Mouse (Mus musculus): ENCODE results near the gene Lpar1. TPM values are rescaled to one million over a fixed set of nuclear protein-coding genes. Genes with fewer than 3 reads are reported as not detected.
A peak's percentile ranks its signal among the peaks of the same experiment; 100 is the strongest.

Lpar1 gene
- polyA plus RNA-seq, 1 experiment: 47.0 TPM

- Histone ChIP-seq H3K4me3 (ENCODE audit: low read depth, low read length) (no peak overlapping the region), H3K4me1 (ENCODE audit: control insufficient read depth, insufficient read depth, insufficient read length, low read length) (peaks cover 4% of the 10 kb centered on the region; the same call in 1 of the 2 replicates), H3K36me3 (ENCODE audit: control insufficient read depth, insufficient read depth, low read length) (no peaks in the 10 kb centered on the region), H3K27me3 (ENCODE audit: control insufficient read depth, insufficient read depth, low read length) (no peaks in the 10 kb centered on the region), H3K27ac (ENCODE audit: insufficient read depth, low read depth, low read length) (no peak overlapping the region)
- WGBS: 81% methylated on average over 3 of the region's 3 CpGs
- TF ChIP-seq POLR2A (IDR thresholded peaks at IDR 0.05; ENCODE audit: low read depth, low read length) (no peak), CTCF (IDR thresholded peaks at IDR 0.05; ENCODE audit: extremely low read depth, insufficient read length, insufficient replicate concordance, low read depth, low read length) (no peak)
These were observed 3.3 kb upstream of the Lpar1 start for GRCm38 (mm10) chr4:58557001-58557400.

GRCm38 (mm10) chr4:58554359-58554838, 701 bp upstream of the Lpar1 start:
- H3K27me3 ChIP-seq (ENCODE audit: control insufficient read depth, insufficient read depth, low read length): no peaks in the 10 kb centered on the region
- peaks cover 2% of the 10 kb centered on the region; the same call in 1 of the 2 replicates for H3K4me1 ChIP-seq (ENCODE audit: control insufficient read depth, insufficient read depth, insufficient read length, low read length)
- WGBS: 24% methylated on average over 10 of the region's 10 CpGs
- H3K4me3 ChIP-seq (ENCODE audit: low read depth, low read length): peak overlapping the region; percentile 58
- peak overlapping the region; percentile 99 for H3K27ac ChIP-seq (ENCODE audit: insufficient read depth, low read depth, low read length)
- TF ChIP-seq POLR2A (IDR thresholded peaks at IDR 0.05; ENCODE audit: low read depth, low read length) (peak; percentile 30; the same call in 1 of the 2 replicates), CTCF (IDR thresholded peaks at IDR 0.05; ENCODE audit: extremely low read depth, insufficient read length, insufficient replicate concordance, low read depth, low read length) (no peak)
- H3K36me3 ChIP-seq (ENCODE audit: control insufficient read depth, insufficient read depth, low read length): no peaks in the 10 kb centered on the region

DNA sequence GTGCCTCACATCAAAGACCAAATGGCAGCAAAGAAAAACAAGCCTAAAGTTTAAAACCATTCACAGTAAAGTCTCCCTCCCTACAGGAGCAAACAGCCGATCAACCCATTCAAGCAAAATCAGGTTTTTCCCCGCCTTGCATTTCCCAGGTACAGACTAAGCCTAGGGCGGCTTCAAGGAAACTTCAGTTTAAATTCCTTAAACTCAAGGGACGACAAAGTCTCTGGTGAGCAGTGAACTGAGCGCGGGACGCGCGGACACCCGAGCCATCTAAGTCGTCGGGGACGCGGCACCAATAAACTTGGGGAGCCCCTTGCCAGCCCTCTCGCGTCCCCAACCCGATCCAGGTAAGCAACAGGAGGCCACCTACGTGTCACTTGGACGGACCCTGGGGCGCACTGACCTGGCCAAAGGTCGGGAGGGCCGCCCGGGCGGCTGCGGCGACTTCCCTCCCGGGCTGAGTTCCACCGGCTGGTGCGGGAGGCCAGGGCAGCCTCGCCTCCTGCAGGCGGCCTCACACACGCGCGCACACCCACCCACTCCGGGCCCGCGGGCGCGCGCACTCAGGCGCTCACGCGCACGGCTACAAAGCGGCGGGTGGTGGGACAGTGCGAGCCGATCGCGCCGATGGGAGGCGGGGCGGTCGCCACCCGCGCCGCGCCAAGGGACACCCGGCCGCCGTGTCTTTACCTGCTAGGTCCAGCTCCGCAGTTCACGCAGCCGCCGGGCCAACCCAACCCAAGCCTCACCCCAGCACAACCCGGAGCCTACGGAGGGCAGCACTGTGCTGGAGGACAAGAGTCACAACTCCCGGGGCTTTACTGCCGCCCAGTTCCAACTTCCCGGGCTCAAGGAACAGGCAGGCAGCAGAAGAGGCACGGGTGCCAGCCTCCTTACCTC, 717 bp downstream of the Lpar1 start:
- under 1% methylated on average over 71 of the region's 71 CpGs for WGBS
- Histone ChIP-seq H3K36me3 (ENCODE audit: control insufficient read depth, insufficient read depth, low read length) (peaks cover 2% of the 10 kb centered on the region; the same call in 1 of the 2 replicates), H3K27ac (ENCODE audit: insufficient read depth, low read depth, low read length) (peak overlapping the region; percentile 99), H3K4me3 (ENCODE audit: low read depth, low read length) (peak overlapping the region; percentile 97), H3K27me3 (ENCODE audit: control insufficient read depth, insufficient read depth, low read length) (no peaks in the 10 kb centered on the region), H3K4me1 (ENCODE audit: control insufficient read depth, insufficient read depth, insufficient read length, low read length) (peaks cover 2% of the 10 kb centered on the region; the same call in 1 of the 2 replicates)
- no peak for TF ChIP-seq CTCF (IDR thresholded peaks at IDR 0.05; ENCODE audit: extremely low read depth, insufficient read length, insufficient replicate concordance, low read depth, low read length)
- peak; percentile 34 for TF ChIP-seq POLR2A (IDR thresholded peaks at IDR 0.05; ENCODE audit: low read depth, low read length)

GRCm38 (mm10) chr4:58552229-58552628, 1.5 kb downstream of the Lpar1 start:
- H3K27me3 ChIP-seq (ENCODE audit: control insufficient read depth, insufficient read depth, low read length): no peaks in the 10 kb centered on the region
- WGBS: 8% methylated on average over 10 of the region's 10 CpGs
- H3K4me1 ChIP-seq (ENCODE audit: control insufficient read depth, insufficient read depth, insufficient read length, low read length): peaks cover 5% of the 10 kb centered on the region; the same call in 1 of the 2 replicates
- peak overlapping the region; percentile 99 for H3K27ac ChIP-seq (ENCODE audit: insufficient read depth, low read depth, low read length)
- peak overlapping the region; percentile 97 for H3K4me3 ChIP-seq (ENCODE audit: low read depth, low read length)
- peaks cover 4% of the 10 kb centered on the region; the same call in 1 of the 2 replicates for H3K36me3 ChIP-seq (ENCODE audit: control insufficient read depth, insufficient read depth, low read length)
- TF ChIP-seq POLR2A (IDR thresholded peaks at IDR 0.05; ENCODE audit: low read depth, low read length) (no peak), CTCF (IDR thresholded peaks at IDR 0.05; ENCODE audit: extremely low read depth, insufficient read length, insufficient replicate concordance, low read depth, low read length) (no peak)

GRCm38 (mm10) chr4:58551820-58552219, 1.9 kb downstream of the Lpar1 start:
- H3K4me1 ChIP-seq (ENCODE audit: control insufficient read depth, insufficient read depth, insufficient read length, low read length): peaks cover 6% of the 10 kb centered on the region; the same call in 1 of the 2 replicates
- H3K27ac ChIP-seq (ENCODE audit: insufficient read depth, low read depth, low read length): peak overlapping the region; percentile 99; the same call in 1 of the 2 replicates
- whole genome bisulfite sequencing: 2% methylated on average over 4 of the region's 4 CpGs
- no peaks in the 10 kb centered on the region for H3K27me3 ChIP-seq (ENCODE audit: control insufficient read depth, insufficient read depth, low read length)
- peaks cover 4% of the 10 kb centered on the region; the same call in 1 of the 2 replicates for H3K36me3 ChIP-seq (ENCODE audit: control insufficient read depth, insufficient read depth, low read length)
- H3K4me3 ChIP-seq (ENCODE audit: low read depth, low read length): no peak overlapping the region
- no peak for TF ChIP-seq POLR2A (IDR thresholded peaks at IDR 0.05; ENCODE audit: low read depth, low read length)
- peak; percentile 99 for TF ChIP-seq CTCF (IDR thresholded peaks at IDR 0.05; ENCODE audit: extremely low read depth, insufficient read length, insufficient replicate concordance, low read depth, low read length)

GRCm38 (mm10) chr4:58547725-58548124, 6.0 kb downstream of the Lpar1 start:
- WGBS: 90% methylated on average over 9 of the region's 9 CpGs
- H3K36me3 ChIP-seq (ENCODE audit: control insufficient read depth, insufficient read depth, low read length): peaks cover 17% of the 10 kb centered on the region
- H3K27me3 ChIP-seq (ENCODE audit: control insufficient read depth, insufficient read depth, low read length): no peaks in the 10 kb centered on the region
- TF ChIP-seq CTCF (IDR thresholded peaks at IDR 0.05; ENCODE audit: extremely low read depth, insufficient read length, insufficient replicate concordance, low read depth, low read length): no peak
- TF ChIP-seq POLR2A (IDR thresholded peaks at IDR 0.05; ENCODE audit: low read depth, low read length): no peak
- peak overlapping the region; percentile 22; the same call in 1 of the 2 replicates for H3K27ac ChIP-seq (ENCODE audit: insufficient read depth, low read depth, low read length)
- H3K4me1 ChIP-seq (ENCODE audit: control insufficient read depth, insufficient read depth, insufficient read length, low read length): peaks cover 24% of the 10 kb centered on the region; the same call in 1 of the 2 replicates
- no peak overlapping the region for H3K4me3 ChIP-seq (ENCODE audit: low read depth, low read length)

GRCm38 (mm10) chr4:58547273-58547565, 6.5 kb downstream of the Lpar1 start:
- 18% methylated on average over 4 of the region's 4 CpGs for WGBS
- no peak overlapping the region for H3K4me3 ChIP-seq (ENCODE audit: low read depth, low read length)
- peaks cover 17% of the 10 kb centered on the region for H3K36me3 ChIP-seq (ENCODE audit: control insufficient read depth, insufficient read depth, low read length)
- TF ChIP-seq POLR2A (IDR thresholded peaks at IDR 0.05; ENCODE audit: low read depth, low read length) (no peak), CTCF (IDR thresholded peaks at IDR 0.05; ENCODE audit: extremely low read depth, insufficient read length, insufficient replicate concordance, low read depth, low read length) (no peak)
- no peaks in the 10 kb centered on the region for H3K27me3 ChIP-seq (ENCODE audit: control insufficient read depth, insufficient read depth, low read length)
- peaks cover 24% of the 10 kb centered on the region; the same call in 1 of the 2 replicates for H3K4me1 ChIP-seq (ENCODE audit: control insufficient read depth, insufficient read depth, insufficient read length, low read length)
- peak overlapping the region; percentile 22; the same call in 1 of the 2 replicates for H3K27ac ChIP-seq (ENCODE audit: insufficient read depth, low read depth, low read length)
